Mouse (Mus musculus): Measurements from ENCODE around the gene Gm12216. TPM values are rescaled to one million over a fixed set of nuclear protein-coding genes. Genes with fewer than 3 reads are reported as not detected.

Gm12216 gene
- polyA plus RNA-seq, 1 experiment, result 2.8 TPM

DNA sequence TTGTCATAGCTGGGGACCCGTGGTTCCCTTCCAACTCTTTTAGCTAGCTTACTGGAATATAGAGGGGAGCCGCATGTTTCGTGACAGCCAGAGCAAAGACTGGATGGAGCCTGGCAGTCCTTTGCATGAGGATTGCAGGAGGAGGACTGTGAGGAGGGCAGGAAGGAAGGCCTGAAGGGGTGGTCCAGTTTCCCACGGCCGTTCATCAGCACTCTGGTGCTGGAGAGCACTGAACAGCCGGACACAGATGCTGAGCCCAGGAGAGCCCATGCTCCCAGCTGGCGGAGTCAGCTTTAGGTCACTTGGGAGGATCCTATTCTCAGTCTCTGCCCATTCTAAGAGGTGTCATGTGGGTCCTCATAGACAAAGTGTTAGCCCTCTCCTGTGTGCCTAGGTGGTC is 77.1 kb downstream of the Gm12216 start:
- TF ChIP-seq CTCF (IDR thresholded peaks at IDR 0.05; ENCODE audit: low read depth, low read length) (no peak), EP300 (IDR thresholded peaks at IDR 0.05; ENCODE audit: insufficient read depth, low read depth, low read length) (no peak), POLR2A (IDR thresholded peaks at IDR 0.05; ENCODE audit: insufficient read depth, low read length) (no peak)

DNA sequence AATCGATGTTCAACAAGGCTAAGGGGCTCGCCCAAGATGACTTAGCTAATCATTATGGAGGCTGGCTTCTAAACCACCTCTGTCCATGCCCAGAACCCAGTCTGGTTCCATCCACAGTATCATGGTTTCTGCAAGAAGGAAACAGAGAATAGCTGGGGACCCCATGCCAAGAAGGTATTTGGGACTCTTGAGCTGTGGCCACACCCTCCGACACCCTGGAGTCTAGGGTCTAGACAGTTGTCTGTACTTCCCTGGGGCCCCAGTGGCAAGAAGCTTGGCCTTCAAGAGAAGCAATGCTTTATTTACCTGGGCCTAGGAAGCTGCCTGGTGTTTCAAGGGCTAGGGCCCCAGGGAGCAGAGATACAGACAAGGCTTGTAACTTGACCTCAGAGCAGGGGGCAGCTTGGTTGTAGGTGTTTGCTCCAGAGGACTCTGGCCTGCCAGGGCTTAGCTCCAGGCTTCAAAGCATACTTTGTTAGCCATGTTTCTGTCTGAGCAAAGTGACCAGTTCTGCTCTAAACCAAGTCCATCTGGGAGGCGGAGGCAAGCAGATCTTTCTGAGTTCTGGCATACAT is 77.8 kb downstream of the Gm12216 start:
- no peak overlapping the region for H3K9ac ChIP-seq (ENCODE audit: low read depth, poor library complexity, severe bottlenecking)
- H3K9me3 ChIP-seq (replicated peaks; ENCODE audit: control insufficient read depth, insufficient read depth, low read length, poor library complexity, severe bottlenecking), result no peaks in the 10 kb centered on the region
- no peak for TF ChIP-seq CTCF (IDR thresholded peaks at IDR 0.05; ENCODE audit: low read depth, low read length)
- TF ChIP-seq POLR2A (IDR thresholded peaks at IDR 0.05; ENCODE audit: insufficient read depth, low read length), result no peak
- no peak for TF ChIP-seq EP300 (IDR thresholded peaks at IDR 0.05; ENCODE audit: insufficient read depth, low read depth, low read length)
- peaks cover 9% of the 10 kb centered on the region for H3K36me3 ChIP-seq (ENCODE audit: control insufficient read depth, insufficient read depth, low read length, poor library complexity, severe bottlenecking)
- no peak overlapping the region for H3K4me3 ChIP-seq (ENCODE audit: low read depth, low read length)
- H3K27me3 ChIP-seq (ENCODE audit: control insufficient read depth, insufficient read depth, low read length, poor library complexity, severe bottlenecking), result no peaks in the 10 kb centered on the region
- H3K27ac ChIP-seq (ENCODE audit: insufficient read depth, low read length), result no peak overlapping the region
- peaks cover 21% of the 10 kb centered on the region for H3K4me1 ChIP-seq (ENCODE audit: control insufficient read depth, insufficient read depth, low read length)

More for the DNA sequence above, 77.1 kb downstream of the Gm12216 start:
- Histone ChIP-seq H3K4me3 (ENCODE audit: low read depth, low read length) (no peak overlapping the region), H3K36me3 (ENCODE audit: control insufficient read depth, insufficient read depth, low read length, poor library complexity, severe bottlenecking) (peaks cover 3% of the 10 kb centered on the region), H3K27me3 (ENCODE audit: control insufficient read depth, insufficient read depth, low read length, poor library complexity, severe bottlenecking) (no peaks in the 10 kb centered on the region), H3K9me3 (replicated peaks; ENCODE audit: control insufficient read depth, insufficient read depth, low read length, poor library complexity, severe bottlenecking) (no peaks in the 10 kb centered on the region), H3K27ac (ENCODE audit: insufficient read depth, low read length) (no peak overlapping the region), H3K4me1 (ENCODE audit: control insufficient read depth, insufficient read depth, low read length) (peaks cover 24% of the 10 kb centered on the region), H3K9ac (ENCODE audit: low read depth, poor library complexity, severe bottlenecking) (no peak overlapping the region)

DNA sequence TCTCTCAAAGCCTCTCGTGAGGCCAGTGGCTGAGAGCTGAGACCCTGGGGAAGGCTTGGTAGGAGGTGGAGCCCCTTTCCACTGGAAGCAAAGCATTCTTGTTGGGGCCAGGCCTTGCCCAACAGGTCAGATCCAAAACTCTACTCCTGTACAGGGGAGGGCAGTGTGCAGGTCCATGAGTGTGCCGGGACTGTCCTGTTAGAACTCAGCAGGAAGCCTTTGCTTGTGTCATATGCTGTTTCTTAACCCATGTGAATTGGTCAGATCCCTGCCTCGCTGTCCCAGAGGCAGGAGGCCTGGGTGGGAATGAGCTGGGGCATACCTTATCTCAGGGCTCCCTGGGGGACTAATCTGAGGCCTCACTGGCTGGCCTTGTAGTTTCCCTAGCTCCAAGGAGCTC is 78.8 kb downstream of the Gm12216 start:
- no peak overlapping the region for H3K9ac ChIP-seq (ENCODE audit: low read depth, poor library complexity, severe bottlenecking)
- no peak overlapping the region for H3K27ac ChIP-seq (ENCODE audit: insufficient read depth, low read length)
- H3K9me3 ChIP-seq (replicated peaks; ENCODE audit: control insufficient read depth, insufficient read depth, low read length, poor library complexity, severe bottlenecking), result no peaks in the 10 kb centered on the region
- no peak overlapping the region for H3K4me3 ChIP-seq (ENCODE audit: low read depth, low read length)
- no peak for TF ChIP-seq POLR2A (IDR thresholded peaks at IDR 0.05; ENCODE audit: insufficient read depth, low read length)
- TF ChIP-seq EP300 (IDR thresholded peaks at IDR 0.05; ENCODE audit: insufficient read depth, low read depth, low read length), result no peak
- H3K36me3 ChIP-seq (ENCODE audit: control insufficient read depth, insufficient read depth, low read length, poor library complexity, severe bottlenecking), result peaks cover 18% of the 10 kb centered on the region
- H3K4me1 ChIP-seq (ENCODE audit: control insufficient read depth, insufficient read depth, low read length), result peaks cover 20% of the 10 kb centered on the region
- H3K27me3 ChIP-seq (ENCODE audit: control insufficient read depth, insufficient read depth, low read length, poor library complexity, severe bottlenecking), result no peaks in the 10 kb centered on the region

- TF ChIP-seq POLR2A (IDR thresholded peaks at IDR 0.05; ENCODE audit: insufficient read depth, low read length) (no peak), EP300 (IDR thresholded peaks at IDR 0.05; ENCODE audit: insufficient read depth, low read depth, low read length) (no peak)
- Histone ChIP-seq H3K27ac (ENCODE audit: insufficient read depth, low read length) (no peak overlapping the region), H3K9ac (ENCODE audit: low read depth, poor library complexity, severe bottlenecking) (no peak overlapping the region), H3K27me3 (ENCODE audit: control insufficient read depth, insufficient read depth, low read length, poor library complexity, severe bottlenecking) (no peaks in the 10 kb centered on the region), H3K4me1 (ENCODE audit: control insufficient read depth, insufficient read depth, low read length) (peaks cover 20% of the 10 kb centered on the region), H3K9me3 (replicated peaks; ENCODE audit: control insufficient read depth, insufficient read depth, low read length, poor library complexity, severe bottlenecking) (no peaks in the 10 kb centered on the region), H3K4me3 (ENCODE audit: low read depth, low read length) (no peak overlapping the region), H3K36me3 (ENCODE audit: control insufficient read depth, insufficient read depth, low read length, poor library complexity, severe bottlenecking) (peaks cover 21% of the 10 kb centered on the region)
These were observed 79.2 kb downstream of the Gm12216 start for GRCm38 (mm10) chr11:53779808-53780207.

GRCm38 (mm10) chr11:53778455-53778854 is 80.6 kb downstream of the Gm12216 start:
- no peaks in the 10 kb centered on the region for H3K27me3 ChIP-seq (ENCODE audit: control insufficient read depth, insufficient read depth, low read length, poor library complexity, severe bottlenecking)
- TF ChIP-seq EP300 (IDR thresholded peaks at IDR 0.05; ENCODE audit: insufficient read depth, low read depth, low read length) (0 out of 2 replicates have a peak, but pooled peaks have one; percentile 5), POLR2A (IDR thresholded peaks at IDR 0.05; ENCODE audit: insufficient read depth, low read length) (no peak)
- H3K4me3 ChIP-seq (ENCODE audit: low read depth, low read length), result no peak overlapping the region
- H3K36me3 ChIP-seq (ENCODE audit: control insufficient read depth, insufficient read depth, low read length, poor library complexity, severe bottlenecking), result peaks cover 28% of the 10 kb centered on the region
- peaks cover 17% of the 10 kb centered on the region for H3K4me1 ChIP-seq (ENCODE audit: control insufficient read depth, insufficient read depth, low read length)
- H3K27ac ChIP-seq (ENCODE audit: insufficient read depth, low read length), result peak overlapping the region; percentile 23; the same call in 1 of the 2 replicates
- H3K9ac ChIP-seq (ENCODE audit: low read depth, poor library complexity, severe bottlenecking), result no peak overlapping the region
- H3K9me3 ChIP-seq (replicated peaks; ENCODE audit: control insufficient read depth, insufficient read depth, low read length, poor library complexity, severe bottlenecking), result no peaks in the 10 kb centered on the region

GRCm38 (mm10) chr11:53777736-53778135 is 81.3 kb downstream of the Gm12216 start:
- peaks cover 28% of the 10 kb centered on the region for H3K36me3 ChIP-seq (ENCODE audit: control insufficient read depth, insufficient read depth, low read length, poor library complexity, severe bottlenecking)
- TF ChIP-seq CTCF (IDR thresholded peaks at IDR 0.05; ENCODE audit: low read depth, low read length) (no peak), POLR2A (IDR thresholded peaks at IDR 0.05; ENCODE audit: insufficient read depth, low read length) (no peak), EP300 (IDR thresholded peaks at IDR 0.05; ENCODE audit: insufficient read depth, low read depth, low read length) (no peak)
- no peaks in the 10 kb centered on the region for H3K27me3 ChIP-seq (ENCODE audit: control insufficient read depth, insufficient read depth, low read length, poor library complexity, severe bottlenecking)
- H3K9ac ChIP-seq (ENCODE audit: low read depth, poor library complexity, severe bottlenecking), result no peak overlapping the region
- peak overlapping the region; percentile 23; the same call in 1 of the 2 replicates for H3K27ac ChIP-seq (ENCODE audit: insufficient read depth, low read length)
- H3K4me3 ChIP-seq (ENCODE audit: low read depth, low read length), result no peak overlapping the region
- H3K4me1 ChIP-seq (ENCODE audit: control insufficient read depth, insufficient read depth, low read length), result peaks cover 15% of the 10 kb centered on the region
- H3K9me3 ChIP-seq (replicated peaks; ENCODE audit: control insufficient read depth, insufficient read depth, low read length, poor library complexity, severe bottlenecking), result no peaks in the 10 kb centered on the region
